Mouse (Mus musculus): ENCODE results near the gene Cirbp. TPM values are rescaled to one million over a fixed set of nuclear protein-coding genes. Genes with fewer than 3 reads are reported as not detected.

Cirbp gene
- polyA plus RNA-seq, 1 experiment from 2014 or later = 149 TPM

- no peaks in the 10 kb centered on the region for H3K27me3 ChIP-seq
- H3K9me3 ChIP-seq = no peaks in the 10 kb centered on the region
- WGBS = 87% methylated on average over 7 of the region's 7 CpGs
- H3K4me1 ChIP-seq = peaks cover 80% of the 10 kb centered on the region
- H3K9ac ChIP-seq = peak overlapping the region; percentile 1
- peaks cover 72% of the 10 kb centered on the region for H3K36me3 ChIP-seq
- H3K4me2 ChIP-seq (replicated peaks) = peak overlapping the region; percentile 93; the same call in 1 of the 2 replicates
- 0 out of 2 replicates have a peak overlapping the region, but pooled peaks have one; percentile 98 for H3K4me3 ChIP-seq
- no peak overlapping the region for H3K27ac ChIP-seq
- no peak for ATAC-seq (ENCODE audit: low FRiP score, low read depth)
Observed at GRCm38 (mm10) chr10:80154384-80154783, 11.4 kb upstream of the Cirbp start.

GRCm38 (mm10) chr10:80155277-80155676 is 10.5 kb upstream of the Cirbp start:
- Histone ChIP-seq H3K4me3 (0 out of 2 replicates have a peak overlapping the region, but pooled peaks have one; percentile 1), H3K27ac (peak overlapping the region; percentile 61; the same call in 1 of the 2 replicates), H3K9ac (0 out of 2 replicates have a peak overlapping the region, but pooled peaks have one; percentile 1), H3K4me2 (replicated peaks) (peak overlapping the region; percentile 27; the same call in 1 of the 2 replicates), H3K27me3 (no peaks in the 10 kb centered on the region), H3K36me3 (peaks cover 68% of the 10 kb centered on the region), H3K4me1 (peaks cover 84% of the 10 kb centered on the region), H3K9me3 (no peaks in the 10 kb centered on the region)
- WGBS = 43% methylated on average over 1 of the region's 1 CpGs
- no peak for ATAC-seq (ENCODE audit: low FRiP score, low read depth)

GRCm38 (mm10) chr10:80156002-80156751 is 9.6 kb upstream of the Cirbp start:
- Histone ChIP-seq H3K9ac (peak overlapping the region; percentile 40), H3K36me3 (peaks cover 65% of the 10 kb centered on the region), H3K9me3 (no peaks in the 10 kb centered on the region), H3K27ac (peak overlapping the region; percentile 88; the same call in 1 of the 2 replicates), H3K4me2 (replicated peaks) (no peak overlapping the region), H3K27me3 (no peaks in the 10 kb centered on the region), H3K4me1 (peaks cover 93% of the 10 kb centered on the region), H3K4me3 (no peak overlapping the region)
- ATAC-seq (ENCODE audit: low FRiP score, low read depth) = no peak
- WGBS = 86% methylated on average over 29 of the region's 29 CpGs

- no peak overlapping the region for H3K4me2 ChIP-seq (replicated peaks)
Observed at GRCm38 (mm10) chr10:80156752-80157053, 9.1 kb upstream of the Cirbp start.

GRCm38 (mm10) chr10:80157141-80157929 is 8.4 kb upstream of the Cirbp start:
- H3K9me3 ChIP-seq = no peaks in the 10 kb centered on the region
- H3K27me3 ChIP-seq = no peaks in the 10 kb centered on the region
- H3K4me1 ChIP-seq = peaks cover 95% of the 10 kb centered on the region
- 0 out of 2 replicates have a peak overlapping the region, but pooled peaks have one; percentile 40 for H3K9ac ChIP-seq
- peak overlapping the region; percentile 75; the same call in 1 of the 2 replicates for H3K4me2 ChIP-seq (replicated peaks)
- 0 out of 2 replicates have a peak overlapping the region, but pooled peaks have one; percentile 6 for H3K4me3 ChIP-seq
- H3K27ac ChIP-seq = peak overlapping the region; percentile 88
- WGBS = 67% methylated on average over 15 of the region's 15 CpGs
- H3K36me3 ChIP-seq = peaks cover 53% of the 10 kb centered on the region
- no peak for ATAC-seq (ENCODE audit: low FRiP score, low read depth)

More at GRCm38 (mm10) chr10:80156752-80157053, 9.1 kb upstream of the Cirbp start:
- H3K9ac ChIP-seq = peak overlapping the region; percentile 40; the same call in 1 of the 2 replicates
- no peaks in the 10 kb centered on the region for H3K9me3 ChIP-seq
- H3K4me1 ChIP-seq = peaks cover 95% of the 10 kb centered on the region
- no peaks in the 10 kb centered on the region for H3K27me3 ChIP-seq
- peaks cover 60% of the 10 kb centered on the region for H3K36me3 ChIP-seq
- WGBS = 56% methylated on average over 7 of the region's 7 CpGs
- no peak for ATAC-seq (ENCODE audit: low FRiP score, low read depth)
- H3K27ac ChIP-seq = peak overlapping the region; percentile 88; the same call in 1 of the 2 replicates
- H3K4me3 ChIP-seq = no peak overlapping the region

- WGBS = 7% methylated on average over 18 of the region's 18 CpGs
- Histone ChIP-seq H3K9ac (peak overlapping the region; percentile 31; the same call in 1 of the 2 replicates), H3K4me1 (peaks cover 91% of the 10 kb centered on the region), H3K36me3 (peaks cover 42% of the 10 kb centered on the region), H3K27me3 (no peaks in the 10 kb centered on the region), H3K27ac (peak overlapping the region; percentile 88), H3K9me3 (no peaks in the 10 kb centered on the region), H3K4me3 (peak overlapping the region; percentile 45), H3K4me2 (replicated peaks) (peak overlapping the region; percentile 75)
- no peak for ATAC-seq (ENCODE audit: low FRiP score, low read depth)
Observed at GRCm38 (mm10) chr10:80158307-80158986, 7.3 kb upstream of the Cirbp start.

GRCm38 (mm10) chr10:80159021-80159560 is 6.7 kb upstream of the Cirbp start:
- Histone ChIP-seq H3K36me3 (peaks cover 36% of the 10 kb centered on the region), H3K4me3 (peak overlapping the region; percentile 45), H3K9ac (peak overlapping the region; percentile 31; the same call in 1 of the 2 replicates), H3K27ac (peak overlapping the region; percentile 88), H3K4me2 (replicated peaks) (peak overlapping the region; percentile 75), H3K4me1 (peaks cover 90% of the 10 kb centered on the region), H3K27me3 (no peaks in the 10 kb centered on the region), H3K9me3 (no peaks in the 10 kb centered on the region)
- 9% methylated on average over 12 of the region's 12 CpGs for WGBS
- no peak; the same call in 1 of the 2 replicates for ATAC-seq (ENCODE audit: low FRiP score, low read depth)

- WGBS = under 1% methylated on average over 55 of the region's 55 CpGs
- peak; percentile 77 for ATAC-seq (ENCODE audit: low FRiP score, low read depth)
- no peaks in the 10 kb centered on the region for H3K27me3 ChIP-seq
- no peaks in the 10 kb centered on the region for H3K9me3 ChIP-seq
- H3K4me1 ChIP-seq = peaks cover 90% of the 10 kb centered on the region
- peak overlapping the region; percentile 75 for H3K4me2 ChIP-seq (replicated peaks)
- peak overlapping the region; percentile 45 for H3K4me3 ChIP-seq
- H3K27ac ChIP-seq = peak overlapping the region; percentile 94
- peak overlapping the region; percentile 31 for H3K9ac ChIP-seq
- peaks cover 29% of the 10 kb centered on the region for H3K36me3 ChIP-seq
Observed at GRCm38 (mm10) chr10:80159561-80160454, 6.0 kb upstream of the Cirbp start.

- H3K4me1 ChIP-seq = peaks cover 88% of the 10 kb centered on the region
- H3K9me3 ChIP-seq = no peaks in the 10 kb centered on the region
- peak overlapping the region; percentile 62 for H3K9ac ChIP-seq
- H3K27ac ChIP-seq = peak overlapping the region; percentile 94
- no peak for ATAC-seq (ENCODE audit: low FRiP score, low read depth)
- H3K36me3 ChIP-seq = peaks cover 20% of the 10 kb centered on the region
- peak overlapping the region; percentile 75 for H3K4me2 ChIP-seq (replicated peaks)
- WGBS = 2% methylated on average over 33 of the region's 33 CpGs
- H3K27me3 ChIP-seq = no peaks in the 10 kb centered on the region
- H3K4me3 ChIP-seq = peak overlapping the region; percentile 45
Observed at GRCm38 (mm10) chr10:80160455-80161371, 5.1 kb upstream of the Cirbp start.
